Mouse (Mus musculus) liver, embryonic 14.5 days (tissue): ENCODE results near the gene 6330409D20Rik.

ENCODE experiments used
- CTCF ChIP-seq: IDR thresholded peaks from 2 replicates; pipeline ENCODE4 v1.5.1; 2016; ENCODE audit warnings: antibody characterized with exemption, low read depth, control low read depth
- EP300 ChIP-seq: IDR thresholded peaks from 2 replicates; pipeline ENCODE4 v1.6.1; 2016; ENCODE audit warnings: antibody characterized with exemption, low read depth

DNA sequence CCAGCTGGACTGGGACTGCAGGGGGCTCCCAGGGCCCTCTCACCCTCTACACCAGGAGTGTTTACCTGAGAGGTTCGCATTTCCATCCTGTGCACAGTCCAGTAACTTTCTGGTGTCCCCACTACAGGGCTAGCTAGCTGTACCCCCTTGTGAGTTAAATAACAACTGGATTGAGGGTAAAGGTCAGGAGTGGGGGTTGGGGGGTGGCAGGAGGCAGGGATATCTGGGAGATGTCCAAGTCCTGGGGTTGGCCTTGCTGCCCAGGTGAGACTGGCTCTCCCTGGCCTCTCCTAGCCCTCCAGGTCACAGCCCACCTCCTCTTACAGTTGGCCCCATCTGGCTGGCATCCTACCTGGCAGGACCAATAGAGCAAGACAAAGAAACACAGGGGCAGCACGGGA lies 36.8 kb downstream of the 6330409D20Rik start, which contains the start of gene Fpgs:
- TF ChIP-seq EP300 (0 out of 2 replicates have a peak, but pooled peaks have one; percentile 6), CTCF (no peak)
